9 mouse cellular contexts compared by ENCODE assay signal in the genomic region with DNA sequence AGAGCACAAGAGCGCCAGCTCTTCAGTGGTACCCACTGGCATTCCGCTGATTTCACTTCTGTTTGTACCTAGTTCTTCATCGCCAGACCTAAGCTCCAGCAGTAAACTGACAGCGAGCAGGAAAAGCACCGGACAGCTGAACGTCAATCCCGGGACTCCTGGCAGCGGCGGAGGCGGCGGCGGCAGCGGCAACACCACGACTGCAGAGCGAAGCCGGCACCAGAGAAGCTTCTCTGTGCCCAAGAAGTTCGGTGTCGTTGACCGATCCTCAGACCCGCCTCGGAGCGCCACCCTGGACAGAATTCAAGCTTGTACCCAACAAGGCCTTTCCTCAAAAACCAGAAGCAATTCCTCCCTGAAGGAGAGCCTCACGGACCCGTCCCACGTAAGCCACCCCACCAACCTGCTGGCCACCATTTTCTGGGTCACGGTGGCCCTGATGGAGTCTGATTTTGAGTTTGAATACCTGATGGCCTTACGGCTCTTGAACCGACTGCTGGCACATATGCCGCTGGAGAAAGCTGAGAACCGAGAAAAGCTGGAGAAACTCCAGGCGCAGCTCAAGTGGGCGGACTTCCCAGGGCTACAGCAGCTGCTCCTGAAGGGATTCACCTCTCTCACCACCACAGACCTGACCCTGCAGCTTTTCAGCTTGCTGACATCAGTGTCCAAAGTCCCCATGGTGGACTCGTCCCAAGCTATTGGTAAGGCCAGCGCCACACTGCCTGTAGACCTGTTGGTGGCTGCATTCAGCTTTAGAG.
DNase-seq lines count a peak whose midpoint lies in the region; ATAC-seq lines count a peak whose summit lies in the region.
"Had no signal": no experiment of that assay in that cellular context is flagged by ENCODE, and none has a peak within 500 bp of the region (broad histone marks: within the 10 kb centered on the region; RNA-seq: fewer than 3 reads in every experiment).

No protein-coding gene starts in this region.

- H3K9me3 ChIP-seq in heart, embryonic 16.5 days (replicated peaks; ENCODE audit: control insufficient read depth, low read length), result peaks cover 9% of the 10 kb centered on the region

- H3K27ac ChIP-seq in heart, embryonic 16.5 days (ENCODE audit: low read length), result no peak overlapping the region
- H3K27ac ChIP-seq: heart, adult 2 months had no signal

- ATAC-seq in heart, embryonic 16.5 days (replicated peaks; ENCODE audit: extremely low read depth, insufficient read depth, low FRiP score), result no peak

- peak; percentile 11 for DNase-seq in kidney, adult 11 months
- DNase-seq in kidney, postnatal 14 days, result no peak
- DNase-seq in cerebellum, postnatal 36 days, result peak; percentile 76
- DNase-seq in layer of hippocampus, postnatal 25 days (ENCODE audit: extremely low spot score in 1 of 2, low spot score in 1 of 2), result peak; percentile 26 to 28
- peak; percentile 28 for DNase-seq in neural tube, embryonic 10.5 days (ENCODE audit: extremely low spot score, low spot score)
- DNase-seq in thymus, postnatal 10 days (ENCODE audit: low spot score in 2 of 2), result no peak
- DNase-seq in frontal cortex, postnatal 10 days (ENCODE audit: low spot score in 2 of 2), result no peak

- no peak overlapping the region for H3K4me3 ChIP-seq in heart, embryonic 16.5 days (ENCODE audit: low read length)
- H3K4me3 ChIP-seq: heart, adult 2 months had no signal

- no peaks in the 10 kb centered on the region for H3K27me3 ChIP-seq in heart, embryonic 16.5 days (ENCODE audit: control insufficient read depth, insufficient read depth, low read length)

- peaks cover 50% of the 10 kb centered on the region for H3K36me3 ChIP-seq in heart, embryonic 16.5 days (ENCODE audit: control insufficient read depth, insufficient read depth)

- H3K4me1 ChIP-seq in heart, embryonic 16.5 days (ENCODE audit: control insufficient read depth, insufficient read depth, low read length), result no peaks in the 10 kb centered on the region

- H3K4me2 ChIP-seq in heart, embryonic 16.5 days (ENCODE audit: low read depth, low read length), result peak overlapping the region; percentile 36; the same call in 1 of the 2 replicates

- H3K9ac ChIP-seq in heart, embryonic 16.5 days (ENCODE audit: low read length), result no peak overlapping the region

- WGBS in heart, embryonic 16.5 days, result 34% methylated on average over 34 of the region's 34 CpGs

Comparison
In these comparisons a context has a peak if more than half of its experiments do, and no peak if none do; other contexts are left out.
1. DNase-seq: peak in kidney, adult 11 months (single experiment), cerebellum, postnatal 36 days (2 of 2), layer of hippocampus, postnatal 25 days (2 of 2) and neural tube, embryonic 10.5 days (single experiment); none in kidney, postnatal 14 days (single experiment), thymus, postnatal 10 days (0 of 2) and frontal cortex, postnatal 10 days (0 of 2).